Mouse (Mus musculus) urinary bladder, postnatal 10 days (tissue): ENCODE measurements around the gene Bptf.
A peak's percentile ranks its signal among the peaks of the same experiment; 100 is the strongest.
"Not testable (repeated sequence)": the region's sequence is repeated elsewhere in the genome, so short reads cannot be mapped to it uniquely, and the experiment has no call there.

Experiments
- DNase-seq: peaks from one replicate; pipeline ENCODE4 v3.0.0; 2022; ENCODE audit warnings: low spot score

Gene Bptf

DNA sequence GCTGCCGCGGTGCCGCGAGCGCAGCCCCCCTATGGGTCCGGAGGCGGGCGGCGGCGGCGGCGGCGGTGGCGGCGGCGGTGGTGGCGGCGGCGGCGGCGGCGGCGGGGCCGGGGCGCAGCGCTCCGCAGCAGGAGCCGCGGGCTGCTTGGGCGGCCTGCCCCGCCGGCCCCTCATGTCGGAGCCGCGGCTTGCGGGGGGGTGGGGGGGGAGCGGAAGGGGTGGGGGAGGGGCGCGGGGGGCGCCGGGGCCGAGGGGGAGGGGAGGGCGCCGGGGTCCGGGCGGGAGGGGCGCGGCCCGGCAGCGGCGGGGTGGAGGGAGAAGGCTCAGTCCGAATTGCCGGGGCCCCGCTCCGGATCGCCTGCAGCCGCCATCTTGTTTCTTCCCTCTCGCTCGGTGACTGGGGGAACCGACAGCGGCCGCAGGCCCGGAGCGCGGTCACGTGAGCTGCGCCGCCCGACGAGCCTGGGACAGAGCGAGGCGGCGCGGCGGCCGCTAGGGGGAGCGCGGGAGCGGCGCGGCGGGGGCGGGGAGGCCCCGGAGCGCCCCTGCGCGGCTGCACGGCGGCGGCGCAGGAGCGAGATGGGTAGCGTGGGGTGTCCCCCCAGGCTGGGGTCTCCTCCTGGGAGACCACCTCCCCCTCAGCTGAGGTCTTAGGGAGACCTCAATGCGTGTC lies at the start of gene Bptf:
Bptf (minus strand) TSS at position 379 of the 673 bp plus-strand sequence.
- DNase-seq, result peak; percentile 61

DNA sequence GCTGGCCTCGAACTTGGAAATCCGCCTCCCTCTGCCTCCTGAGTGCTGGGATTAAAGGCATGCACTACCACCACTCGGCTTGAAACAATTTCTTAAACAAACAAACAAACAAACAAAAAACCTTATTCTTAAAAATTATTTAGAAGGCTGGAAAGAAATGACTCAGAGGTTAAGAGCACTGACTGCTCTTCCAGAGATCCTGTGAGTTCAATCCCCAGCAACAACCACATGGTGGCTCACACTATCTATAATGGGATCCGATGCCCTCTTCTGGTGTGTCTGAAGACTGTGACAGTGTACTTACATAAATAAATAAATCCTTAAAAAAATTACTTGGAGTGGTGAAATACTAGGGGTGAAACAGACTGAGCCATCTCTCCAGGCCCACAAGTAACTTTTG lies 29.3 kb upstream of the Bptf start:
- no peak for DNase-seq

DNA sequence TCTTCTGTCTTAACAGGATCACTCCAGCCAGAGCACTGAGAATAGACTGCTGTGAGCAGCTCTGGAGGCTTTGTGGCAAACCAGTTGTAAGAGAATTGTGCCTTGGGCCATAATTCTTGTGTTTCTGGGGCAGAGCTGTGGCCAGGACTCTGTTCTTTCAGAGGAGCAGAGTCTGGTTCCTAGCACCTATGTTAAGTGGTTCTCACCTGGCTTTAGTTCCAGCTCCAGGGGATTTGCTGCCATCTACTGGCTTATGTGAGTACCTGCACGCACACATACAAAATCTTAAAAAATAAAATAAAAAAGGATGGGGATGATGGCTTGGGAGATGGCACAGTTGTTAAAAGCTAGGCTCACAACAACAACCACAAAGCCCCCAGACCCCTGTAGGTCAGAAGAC lies 27.1 kb upstream of the Bptf start:
- no peak for DNase-seq

DNA sequence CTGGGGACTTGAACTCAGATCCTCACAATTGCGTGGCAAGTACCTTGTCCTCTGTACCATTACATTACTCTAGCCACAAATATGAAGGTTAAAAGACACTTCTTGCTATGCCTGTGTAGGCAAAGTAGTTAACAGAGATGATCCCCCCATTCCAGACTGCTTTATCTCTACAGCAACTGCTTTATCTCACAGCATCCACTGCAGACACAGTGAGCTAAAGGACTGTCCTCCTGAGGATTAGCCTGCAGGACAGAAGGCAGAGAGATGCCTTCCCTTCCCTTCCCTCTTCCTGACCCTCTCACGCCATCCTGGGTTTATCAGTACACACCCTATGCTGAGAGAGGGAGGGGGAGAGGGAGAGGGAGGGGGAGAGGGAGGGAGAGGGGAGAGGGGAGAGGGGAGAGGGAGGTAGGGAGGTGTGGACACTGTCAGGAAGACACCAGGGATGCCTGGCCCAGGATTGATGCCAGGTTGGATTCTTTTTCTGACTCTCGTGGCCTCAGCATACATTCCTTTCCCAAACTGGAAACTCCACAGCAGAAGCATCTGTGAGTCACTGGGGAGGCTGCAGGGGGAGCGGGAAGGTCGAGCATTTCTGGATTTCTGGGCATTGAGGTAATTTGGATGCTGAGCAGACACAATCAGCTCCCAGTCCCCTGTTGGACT lies 25.2 kb upstream of the Bptf start:
- DNase-seq, result no peak

DNA sequence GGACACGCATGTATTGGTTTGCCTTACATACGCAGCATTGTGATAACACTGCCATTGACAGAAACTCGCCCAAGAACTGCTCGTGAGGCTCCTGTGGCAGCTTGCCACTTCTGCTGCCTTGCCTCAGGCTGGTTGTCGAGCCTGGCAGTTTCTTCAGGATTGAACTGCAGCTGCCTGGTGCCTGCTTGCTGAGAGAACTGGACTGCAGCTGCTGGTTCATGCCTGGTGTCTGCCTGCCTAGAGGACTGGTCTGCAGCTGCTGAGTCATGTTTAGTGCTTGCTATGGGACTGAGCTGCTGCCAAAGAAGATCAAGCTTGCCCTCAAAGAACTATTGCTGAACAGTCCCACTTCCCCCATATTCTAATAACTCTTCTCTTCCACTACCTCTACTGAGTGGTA lies 23.4 kb upstream of the Bptf start:
- DNase-seq, result no peak

DNA sequence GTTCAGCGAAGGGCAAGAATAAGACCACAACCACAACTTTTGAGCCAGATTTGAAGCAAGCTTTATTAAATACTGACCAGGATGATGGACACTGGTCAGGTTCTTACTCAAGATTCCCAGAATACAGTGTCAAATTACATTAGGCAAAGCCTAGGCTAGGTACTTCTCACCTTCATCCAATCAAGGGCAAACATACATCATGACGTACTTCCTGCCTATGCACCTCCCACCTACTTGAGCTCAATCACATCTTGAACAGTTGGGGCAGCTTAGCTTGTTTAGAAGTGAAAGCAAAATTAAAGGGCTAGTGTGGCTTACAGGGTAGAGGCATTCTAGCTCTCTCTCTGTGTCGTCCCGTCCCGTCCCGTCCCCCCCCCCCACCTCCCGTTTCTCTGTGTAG lies 22.5 kb upstream of the Bptf start:
- no peak for DNase-seq

DNA sequence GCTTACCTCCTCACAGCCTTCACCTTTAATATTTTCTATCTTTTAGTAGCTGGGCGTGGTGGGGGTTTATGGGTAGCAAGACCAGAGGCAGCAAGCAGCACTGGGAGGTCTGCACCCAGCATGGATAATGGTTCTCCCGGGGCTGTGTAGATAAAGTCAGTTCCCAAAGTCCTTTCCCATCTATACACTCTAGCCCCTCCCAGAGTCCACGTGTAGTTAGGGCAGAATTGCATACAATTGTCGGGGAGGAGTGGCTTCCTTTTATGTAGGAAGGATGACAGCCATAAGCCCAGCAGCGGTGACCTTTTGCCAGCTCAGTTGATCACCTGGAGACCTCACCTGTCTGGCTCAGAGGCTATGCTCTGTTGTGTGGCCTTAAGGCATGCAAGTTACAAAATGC lies 21.7 kb upstream of the Bptf start:
- DNase-seq, result no peak

DNA sequence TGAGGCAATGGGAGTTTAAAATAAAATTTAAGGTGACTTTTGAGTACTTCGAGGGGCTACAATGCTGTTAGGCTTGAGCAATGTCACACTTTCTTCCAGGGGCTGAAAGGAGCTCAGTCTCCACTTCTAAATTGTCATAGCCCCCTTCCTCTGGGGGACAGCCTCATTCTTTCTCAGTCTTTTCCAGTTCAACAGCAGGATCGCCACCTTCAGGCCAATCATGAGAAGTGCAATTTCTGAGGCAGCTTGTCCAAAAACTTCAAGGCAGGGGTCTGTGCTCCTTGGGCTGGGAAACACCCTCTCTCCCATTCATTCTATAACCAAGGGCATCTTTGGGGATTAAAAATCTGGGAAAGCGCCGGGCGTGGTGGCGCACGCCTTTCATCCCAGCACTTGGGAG lies 19.9 kb upstream of the Bptf start:
- no peak for DNase-seq

DNA sequence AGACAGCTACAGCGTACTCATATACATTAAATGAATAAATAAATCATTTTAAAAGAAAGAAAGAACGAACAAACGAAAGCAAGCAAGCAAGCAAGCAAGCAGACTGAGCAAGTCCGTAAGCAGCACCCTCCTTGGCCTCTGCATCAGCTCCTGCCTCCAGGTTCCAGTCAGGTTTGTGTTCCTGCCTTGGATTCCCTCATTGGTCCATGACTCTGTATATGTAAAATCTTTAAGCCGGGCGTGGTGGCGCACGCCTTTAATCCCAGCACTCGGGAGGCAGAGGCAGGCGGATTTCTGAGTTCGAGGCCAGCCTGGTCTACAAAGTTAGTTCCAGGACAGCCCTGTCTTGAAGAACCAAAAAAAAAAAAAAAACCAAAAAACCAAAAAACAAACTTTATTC lies 12.0 kb upstream of the Bptf start:
- DNase-seq, result not testable (repeated sequence)

DNA sequence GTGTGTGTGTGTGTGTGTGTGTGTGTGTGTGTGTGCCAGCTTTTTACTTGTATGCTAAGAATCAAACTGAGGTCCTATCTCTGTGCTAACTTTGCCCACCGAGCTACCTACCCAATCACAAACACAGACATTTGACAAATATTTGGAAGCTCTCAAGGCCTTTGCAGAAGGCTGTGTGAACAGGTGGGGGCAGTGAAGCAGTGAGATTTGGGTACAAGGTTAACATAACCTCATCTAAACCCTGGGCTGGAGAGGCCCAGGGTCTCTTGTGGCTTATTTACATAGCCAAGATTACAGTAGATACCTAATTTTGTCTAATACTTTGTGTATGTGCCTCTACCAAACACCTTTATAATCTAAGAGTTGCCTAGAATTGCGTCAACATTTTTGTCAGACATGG lies 10.5 kb upstream of the Bptf start:
- no peak for DNase-seq

DNA sequence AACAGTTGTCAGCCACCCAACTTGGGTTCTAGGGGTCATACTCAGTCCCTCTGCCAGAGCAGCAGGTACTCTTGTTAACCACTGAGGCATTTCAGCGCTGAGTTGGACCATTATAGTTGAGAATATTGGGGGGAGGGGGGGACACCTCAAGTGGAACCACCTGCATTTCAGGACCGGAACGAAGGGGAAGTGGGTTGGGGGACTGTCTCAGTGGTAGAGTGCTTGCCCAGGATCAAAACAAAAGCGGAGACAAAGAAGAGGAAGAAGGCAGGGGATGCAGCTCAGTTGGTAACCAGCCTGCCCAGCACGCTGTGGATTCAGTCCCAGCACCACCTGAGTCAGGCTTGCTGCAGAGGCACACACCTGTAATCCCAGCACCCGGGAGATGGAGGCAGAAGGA lies 8.8 kb upstream of the Bptf start:
- DNase-seq, result no peak

DNA sequence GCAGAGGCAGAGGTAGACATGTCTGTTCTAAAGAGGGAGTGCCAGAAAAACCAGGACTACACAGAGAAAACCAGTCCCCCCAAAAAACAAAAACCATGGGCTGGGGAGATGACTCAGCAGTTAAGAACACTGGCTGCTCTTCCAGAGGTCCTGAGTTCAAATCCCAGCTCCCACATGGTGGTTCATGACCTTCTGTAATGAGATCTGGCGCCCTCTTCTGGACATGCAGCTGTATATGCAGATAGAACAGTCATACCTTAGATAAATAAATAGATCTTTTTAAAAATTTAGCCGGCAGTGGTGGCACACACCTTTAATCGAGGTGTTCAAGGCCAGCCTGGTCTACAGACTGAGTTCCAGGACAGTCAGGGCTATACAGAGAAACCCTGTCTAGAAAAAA lies 6.7 kb upstream of the Bptf start:
- no peak for DNase-seq

DNA sequence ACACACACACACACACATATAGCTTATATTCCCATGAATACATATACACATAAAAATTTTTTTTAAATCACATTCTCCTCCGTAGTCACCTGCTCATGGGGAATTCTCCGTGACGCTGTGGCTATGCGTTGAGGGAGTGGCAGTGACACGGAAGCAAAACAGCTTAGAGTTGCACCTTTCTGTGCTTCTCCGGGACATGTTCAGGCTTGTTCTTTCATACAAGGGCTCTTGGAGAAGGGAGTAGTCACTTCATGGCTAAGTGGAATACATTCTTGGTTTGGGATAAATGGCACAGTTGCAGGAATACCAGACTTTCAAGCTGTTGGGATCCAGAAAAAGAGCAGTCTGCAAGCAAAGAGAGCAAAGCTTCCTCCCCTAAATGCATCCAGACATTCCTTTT lies 5.7 kb upstream of the Bptf start:
- DNase-seq, result no peak

DNA sequence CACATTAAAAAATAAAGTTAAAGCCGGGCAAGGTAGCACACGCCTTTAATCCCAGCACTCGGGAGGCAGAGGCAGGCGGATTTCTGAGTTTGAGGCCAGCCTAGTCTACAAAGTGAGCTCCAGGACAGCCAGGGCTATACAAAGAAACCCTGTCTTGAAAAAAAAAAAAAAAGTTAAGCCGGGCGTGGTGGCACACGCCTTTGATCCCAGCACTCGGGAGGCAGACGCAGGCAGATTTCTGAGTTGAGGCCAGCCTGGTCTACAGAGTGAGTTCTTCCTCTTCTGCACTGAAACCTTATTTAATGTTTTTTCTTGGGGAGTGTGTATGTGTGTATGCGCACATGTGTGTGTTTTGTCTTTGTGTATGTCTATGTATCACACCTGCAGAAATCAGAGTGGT lies 4.5 kb upstream of the Bptf start:
- not testable (repeated sequence) for DNase-seq

DNA sequence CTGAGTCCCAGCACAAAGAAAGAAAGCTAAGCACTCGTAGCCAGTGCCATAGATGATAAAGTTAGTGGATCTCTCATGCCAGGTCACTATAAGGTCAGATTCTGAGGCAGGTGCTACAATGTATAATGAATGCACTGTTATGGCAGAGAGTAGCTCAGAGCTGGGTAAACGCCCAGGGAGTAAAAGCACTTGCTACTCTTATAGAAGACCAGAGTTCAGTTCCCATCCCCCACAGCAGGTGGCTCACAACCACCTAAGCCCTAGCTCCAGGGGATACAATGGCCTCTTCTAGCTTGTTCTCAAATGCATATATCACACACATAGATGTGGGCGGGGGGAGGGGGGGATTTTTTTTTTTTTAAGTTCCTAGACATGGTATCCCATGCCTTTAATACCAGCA lies 3.8 kb upstream of the Bptf start:
- DNase-seq, result no peak

DNA sequence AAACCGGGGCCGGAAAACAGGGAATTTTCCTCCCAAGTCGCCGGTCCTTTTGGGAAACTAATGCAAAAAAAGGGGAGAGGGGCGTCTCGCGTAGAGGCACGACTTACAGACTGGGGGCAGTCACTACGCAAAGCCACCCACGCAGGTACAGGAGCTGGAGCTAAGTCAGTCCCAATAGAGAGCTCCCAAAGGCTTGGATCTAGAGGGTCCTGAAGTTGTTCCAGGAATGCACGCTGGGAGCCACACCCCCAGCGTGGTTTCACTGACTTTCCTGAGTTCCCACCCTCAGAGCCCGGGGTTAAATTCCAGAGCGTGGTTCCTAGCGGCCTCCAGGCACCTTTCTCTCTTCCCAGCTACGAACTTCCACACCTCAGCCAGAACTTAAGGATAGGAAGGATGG lies 499 bp upstream of the Bptf start:
- no peak for DNase-seq

DNA sequence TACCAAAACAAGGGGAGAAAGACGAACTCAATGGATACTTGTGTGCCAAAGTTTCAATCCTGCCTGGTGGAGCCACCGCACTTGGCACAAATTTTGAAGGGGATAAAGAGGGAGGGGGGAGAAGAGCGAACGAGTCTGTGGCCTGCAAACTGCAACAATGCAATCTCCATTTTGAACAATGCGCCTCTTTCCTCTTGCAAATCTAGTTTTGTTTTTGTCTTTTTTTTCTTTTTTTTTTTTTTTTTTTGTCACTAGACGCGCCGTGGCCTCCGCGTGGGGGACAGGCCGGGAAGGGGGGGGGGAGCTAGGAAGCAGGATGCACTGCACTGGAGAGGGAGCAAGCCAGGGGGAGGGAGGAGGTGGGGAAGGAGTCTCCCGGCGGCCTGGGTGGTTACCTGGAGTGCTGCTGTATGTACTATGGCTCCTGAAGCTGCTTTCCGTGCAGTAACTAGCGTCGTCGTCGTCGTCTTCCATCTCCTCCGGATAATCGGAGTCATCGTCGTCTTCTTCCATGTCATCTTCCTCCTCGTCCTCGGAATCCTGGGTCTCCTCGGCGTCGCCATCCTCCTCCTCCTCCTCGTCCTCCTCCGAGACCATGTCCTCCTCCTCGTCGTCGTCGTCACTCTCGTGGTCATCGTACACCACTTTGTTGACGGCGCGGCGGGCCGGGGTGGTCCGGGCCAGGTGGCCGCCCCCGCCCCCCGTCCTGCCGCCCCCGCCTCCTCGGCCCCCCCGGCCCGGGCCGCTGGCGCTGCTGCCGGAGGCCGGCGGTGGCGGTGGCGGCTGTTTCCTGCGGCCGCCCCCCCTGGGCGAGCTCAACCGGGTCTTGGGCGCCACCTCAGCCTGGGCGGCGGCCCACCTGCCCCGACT lies 813 bp downstream of the Bptf start:
- DNase-seq, result no peak

DNA sequence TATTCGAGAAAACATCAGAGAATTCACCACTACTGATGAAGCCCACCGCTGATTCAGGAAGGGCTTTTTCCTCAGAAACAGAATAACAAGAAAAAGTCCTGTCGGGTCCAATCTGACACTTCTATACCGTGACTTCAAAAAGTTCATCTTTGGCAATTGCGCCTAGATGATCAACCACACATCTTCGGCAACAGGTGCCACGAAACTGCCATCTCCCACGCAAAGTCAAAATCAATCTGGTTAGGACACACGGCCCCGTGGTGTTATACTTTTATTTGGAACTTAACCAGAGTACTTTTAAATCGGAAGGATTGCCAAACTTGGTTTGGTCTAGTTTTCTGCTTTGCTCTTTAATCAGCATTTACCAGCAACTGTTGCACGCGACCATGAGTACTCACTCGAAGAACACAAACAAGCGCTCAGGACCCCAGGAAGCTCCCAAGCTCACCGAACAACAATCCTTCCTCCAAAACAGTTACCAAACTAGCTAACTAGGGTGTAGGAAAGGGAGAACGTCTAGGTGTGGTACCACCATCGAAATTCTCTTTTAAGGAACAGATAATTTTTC lies 1.6 kb downstream of the Bptf start:
- no peak for DNase-seq

DNA sequence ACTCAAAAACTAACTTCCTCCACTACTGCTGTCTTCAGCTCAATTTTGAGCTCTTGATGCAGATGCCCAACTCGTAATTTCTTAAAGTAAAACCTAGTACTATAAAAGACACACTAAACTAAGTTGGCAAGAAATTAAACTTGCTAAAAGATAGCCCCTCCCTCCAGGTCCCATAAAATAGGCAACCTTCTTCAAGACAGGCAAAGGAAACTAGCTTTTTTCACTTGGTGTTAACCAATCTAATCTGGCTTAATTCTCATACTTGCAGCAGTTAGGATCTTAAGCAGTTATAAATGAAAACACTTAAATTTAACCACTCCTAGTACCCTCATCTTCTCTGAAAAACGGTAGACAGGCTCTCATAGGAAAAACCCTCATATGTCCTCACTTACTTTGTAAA lies 2.3 kb downstream of the Bptf start:
- DNase-seq, result no peak

DNA sequence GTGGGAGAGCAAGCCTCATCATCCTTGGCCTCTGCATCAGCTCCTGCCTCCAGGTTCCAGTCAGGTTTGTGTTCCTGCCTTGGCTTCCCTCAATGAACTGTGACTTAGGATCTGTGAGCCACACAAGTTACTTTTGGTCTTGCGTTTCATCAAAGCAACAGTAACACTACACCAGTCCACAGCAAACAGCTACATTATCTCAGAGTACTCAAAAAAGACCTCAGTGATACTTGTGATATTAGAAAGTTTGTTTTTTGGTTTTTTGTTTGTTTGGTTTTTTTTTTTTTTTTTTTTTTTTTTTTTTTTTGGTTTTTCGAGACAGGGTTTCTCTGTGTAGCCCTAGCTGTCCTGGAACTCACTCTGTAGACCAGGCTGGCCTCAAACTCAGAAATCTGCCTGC lies 5.2 kb downstream of the Bptf start:
- not testable (repeated sequence) for DNase-seq

DNA sequence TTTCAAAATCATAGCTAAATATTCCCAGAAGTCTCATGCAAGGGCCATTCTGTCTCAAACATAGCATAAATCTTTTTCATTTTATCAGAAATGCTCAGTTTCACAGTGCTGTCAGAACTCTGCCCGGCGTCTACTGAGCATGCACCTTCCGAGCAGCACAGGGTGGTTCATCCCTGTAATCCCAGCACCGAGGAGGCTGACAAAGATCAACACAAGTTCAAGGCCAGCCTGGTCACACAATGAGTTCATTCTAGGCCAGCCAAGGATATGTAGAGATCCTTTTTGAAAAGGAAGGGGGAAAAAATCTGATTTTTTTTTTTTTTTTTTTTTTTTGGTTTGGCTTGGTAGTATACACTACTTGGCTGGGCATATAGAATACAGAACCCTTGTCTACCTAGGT lies 6.9 kb downstream of the Bptf start:
- DNase-seq, result no peak

DNA sequence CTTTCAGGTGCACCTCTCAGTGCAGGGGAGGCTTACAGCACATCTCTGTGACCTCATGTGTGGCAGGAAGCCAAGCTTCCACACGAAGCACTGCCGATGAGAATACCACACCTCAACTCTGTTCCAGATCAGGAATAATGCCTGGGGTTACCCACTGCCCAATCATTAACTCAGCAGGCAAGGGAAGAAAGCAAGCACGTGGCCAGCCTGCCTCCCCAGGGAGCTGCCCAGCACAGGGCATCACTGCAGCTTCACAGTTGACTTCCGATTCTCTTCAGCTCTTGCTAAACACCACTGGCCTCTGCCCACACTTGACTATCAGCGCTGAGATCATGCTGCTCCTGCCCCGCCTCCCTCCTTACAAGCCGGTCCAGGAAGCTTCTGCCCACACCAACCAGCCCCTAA lies 7.6 kb downstream of the Bptf start:
- no peak for DNase-seq

DNA sequence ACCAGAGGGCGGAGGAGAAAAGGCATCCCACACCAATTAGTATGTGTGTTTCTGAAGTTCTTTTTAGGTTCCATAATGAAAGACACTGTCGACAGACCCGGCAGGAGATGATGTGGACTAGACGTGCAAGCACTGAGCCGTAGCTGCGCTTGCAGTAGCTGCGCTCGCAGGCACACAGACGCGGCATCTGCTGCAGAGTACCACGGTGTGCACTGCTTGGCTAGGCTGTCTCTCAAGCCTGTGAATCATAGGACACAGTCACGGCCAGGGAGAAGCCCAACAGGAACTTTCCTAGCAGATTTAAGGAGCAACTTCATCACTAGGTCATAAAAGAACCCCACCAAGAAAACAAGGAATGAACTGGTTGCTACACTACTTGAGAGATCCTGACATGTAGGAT lies 14.1 kb downstream of the Bptf start:
- no peak for DNase-seq
